Mouse (Mus musculus): ENCODE results near the gene Tirap.

Tirap gene

GRCm38 (mm10) chr9:35199772-35200471 lies at the start of gene Tirap, which contains the start of gene Srpr:
TSS of gene Tirap (minus strand) at chr9:35200291.
TSS of gene Srpr (plus strand) at chr9:35200175.
- peak; percentile 96 for DNase-seq

- no peak for DNase-seq
Measured at GRCm38 (mm10) chr9:35249476-35249875, 49.4 kb upstream of the Tirap start.

GRCm38 (mm10) chr9:35247405-35247804 lies 47.3 kb upstream of the Tirap start:
- no peak for DNase-seq

GRCm38 (mm10) chr9:35239734-35240133 lies 39.6 kb upstream of the Tirap start:
- DNase-seq, result no peak

GRCm38 (mm10) chr9:35238915-35239571 lies 39.0 kb upstream of the Tirap start:
- peak; percentile 18 for DNase-seq

GRCm38 (mm10) chr9:35238371-35238770 lies 38.3 kb upstream of the Tirap start:
- no peak for DNase-seq

GRCm38 (mm10) chr9:35235996-35236395 lies 35.9 kb upstream of the Tirap start:
- DNase-seq, result no peak

GRCm38 (mm10) chr9:35228671-35229070 lies 28.6 kb upstream of the Tirap start:
- DNase-seq, result no peak

- no peak for DNase-seq
Measured at GRCm38 (mm10) chr9:35223466-35223865, 23.4 kb upstream of the Tirap start.

GRCm38 (mm10) chr9:35217963-35218362 lies 17.9 kb upstream of the Tirap start:
- no peak for DNase-seq

GRCm38 (mm10) chr9:35211573-35212511 lies 11.8 kb upstream of the Tirap start:
- no peak for DNase-seq

GRCm38 (mm10) chr9:35210542-35211474 lies 10.7 kb upstream of the Tirap start, which contains the start of gene Foxred1:
TSS of gene Foxred1 (minus strand) at chr9:35211055.
- peak; percentile 99 for DNase-seq

- no peak for DNase-seq
Measured at GRCm38 (mm10) chr9:35204421-35204820, 4.3 kb upstream of the Tirap start.

- no peak for DNase-seq
Measured at GRCm38 (mm10) chr9:35203536-35203935, 3.4 kb upstream of the Tirap start.

GRCm38 (mm10) chr9:35200529-35201060 lies 504 bp upstream of the Tirap start:
- DNase-seq, result no peak

GRCm38 (mm10) chr9:35198945-35199771 lies 933 bp downstream of the Tirap start:
- no peak for DNase-seq

GRCm38 (mm10) chr9:35198351-35198750 lies 1.7 kb downstream of the Tirap start:
- DNase-seq, result no peak

GRCm38 (mm10) chr9:35197625-35198024 lies 2.5 kb downstream of the Tirap start:
- no peak for DNase-seq

GRCm38 (mm10) chr9:35194048-35194447 lies 6.0 kb downstream of the Tirap start:
- no peak for DNase-seq

GRCm38 (mm10) chr9:35192983-35193542 lies 7.0 kb downstream of the Tirap start:
- no peak for DNase-seq
